Mouse (Mus musculus): ENCODE data around the gene Chst4.

- TF ChIP-seq CTCF (IDR thresholded peaks at IDR 0.05; ENCODE audit: low read depth) (no peak), EP300 (IDR thresholded peaks at IDR 0.05; ENCODE audit: low read depth) (no peak)
Observed at GRCm38 (mm10) chr8:109990224-109990623, 49.3 kb downstream of the Chst4 start, which contains the start of gene Tat.
